1 mouse cellular context compared by ENCODE assay signal in genomic region chr14:34768373-34768772, GRCm38 (mm10).
TF ChIP-seq lines count a peak whose summit lies in the region.

No protein-coding gene starts in this region.

TF ChIP-seq in MEL, 35 proteins besides CTCF, POLR2A, EP300 and RAD21 (continued from another document):
- TF ChIP-seq MAFK (IDR thresholded peaks at IDR 0.05; ENCODE audit: borderline replicate concordance, low read depth, low read length) (no peak), TCF12 (IDR thresholded peaks at IDR 0.05; ENCODE audit: low read depth, low read length) (0 out of 2 replicates have a peak, but pooled peaks have one; percentile 30), NELFE (IDR thresholded peaks at IDR 0.05; ENCODE audit: low read depth, low read length) (peak; percentile 47), MAX (IDR thresholded peaks at IDR 0.05; ENCODE audit: low read length) (no peak)
